Mouse (Mus musculus): Measurements from ENCODE around the gene Sdc1. TPM values are rescaled to one million over a fixed set of nuclear protein-coding genes. Genes with fewer than 3 reads are reported as not detected.
A peak's percentile ranks its signal among the peaks of the same experiment; 100 is the strongest.

Gene Sdc1
- total and polyA plus RNA-seq, 2 experiments from 2014 or later, result 14.0 to 17.1 TPM

- Histone ChIP-seq H3K4me2 (ENCODE audit: low read depth, low read length) (peak overlapping the region; percentile 22; the same call in 1 of the 2 replicates), H3K36me3 (ENCODE audit: insufficient read depth, low read length) (no peaks in the 10 kb centered on the region), H3K9me3 (ENCODE audit: low read length) (no peaks in the 10 kb centered on the region), H3K9ac (replicated peaks; ENCODE audit: low read length) (no peak overlapping the region), H3K27ac (no peak overlapping the region), H3K4me1 (ENCODE audit: insufficient read depth, low read length) (0 out of 2 replicates have a peak, but pooled peaks cover 5% of the 10 kb centered on the region), H3K4me3 (ENCODE audit: low read length) (no peak overlapping the region), H3K27me3 (ENCODE audit: insufficient read depth, low read length) (no peaks in the 10 kb centered on the region)
- 30% methylated on average over 13 of the region's 13 CpGs for WGBS
- ATAC-seq (peak; percentile 69; the same call in 1 of the 2 replicates), DNase-seq (ENCODE audit: low spot score) (peak; percentile 34)
- no peak for TF ChIP-seq CTCF (IDR thresholded peaks at IDR 0.05; ENCODE audit: low read depth)
Observed at GRCm38 (mm10) chr12:8817467-8818232, 46.5 kb downstream of the Sdc1 start.

GRCm38 (mm10) chr12:8818233-8818672 lies 47.1 kb downstream of the Sdc1 start:
- DNase-seq (ENCODE audit: low spot score) (no peak), ATAC-seq (no peak)
- Histone ChIP-seq H3K27me3 (ENCODE audit: insufficient read depth, low read length) (no peaks in the 10 kb centered on the region), H3K4me3 (ENCODE audit: low read length) (no peak overlapping the region), H3K9ac (replicated peaks; ENCODE audit: low read length) (no peak overlapping the region), H3K27ac (no peak overlapping the region), H3K4me2 (ENCODE audit: low read depth, low read length) (peak overlapping the region; percentile 22; the same call in 1 of the 2 replicates), H3K9me3 (ENCODE audit: low read length) (no peaks in the 10 kb centered on the region), H3K36me3 (ENCODE audit: insufficient read depth, low read length) (no peaks in the 10 kb centered on the region), H3K4me1 (ENCODE audit: insufficient read depth, low read length) (0 out of 2 replicates have a peak, but pooled peaks cover 5% of the 10 kb centered on the region)
- 36% methylated on average over 3 of the region's 3 CpGs for WGBS
- TF ChIP-seq CTCF (IDR thresholded peaks at IDR 0.05; ENCODE audit: low read depth), result no peak

- ATAC-seq, result no peak
- Histone ChIP-seq H3K36me3 (ENCODE audit: insufficient read depth, low read length) (no peaks in the 10 kb centered on the region), H3K9me3 (ENCODE audit: low read length) (no peaks in the 10 kb centered on the region), H3K4me3 (ENCODE audit: low read length) (no peak overlapping the region), H3K4me1 (ENCODE audit: insufficient read depth, low read length) (no peaks in the 10 kb centered on the region), H3K4me2 (ENCODE audit: low read depth, low read length) (no peak overlapping the region), H3K27ac (no peak overlapping the region), H3K9ac (replicated peaks; ENCODE audit: low read length) (no peak overlapping the region), H3K27me3 (ENCODE audit: insufficient read depth, low read length) (no peaks in the 10 kb centered on the region)
- TF ChIP-seq CTCF (IDR thresholded peaks at IDR 0.05; ENCODE audit: low read depth), result no peak
- WGBS, result 81% methylated on average over 7 of the region's 7 CpGs
- DNase-seq (ENCODE audit: low spot score), result no peak
Observed at GRCm38 (mm10) chr12:8824995-8825703, 54.0 kb downstream of the Sdc1 start.

- Histone ChIP-seq H3K27me3 (ENCODE audit: insufficient read depth, low read length) (no peaks in the 10 kb centered on the region), H3K36me3 (ENCODE audit: insufficient read depth, low read length) (no peaks in the 10 kb centered on the region), H3K27ac (no peak overlapping the region), H3K4me1 (ENCODE audit: insufficient read depth, low read length) (no peaks in the 10 kb centered on the region), H3K4me3 (ENCODE audit: low read length) (no peak overlapping the region), H3K9ac (replicated peaks; ENCODE audit: low read length) (no peak overlapping the region), H3K9me3 (ENCODE audit: low read length) (no peaks in the 10 kb centered on the region), H3K4me2 (ENCODE audit: low read depth, low read length) (no peak overlapping the region)
- no peak for TF ChIP-seq CTCF (IDR thresholded peaks at IDR 0.05; ENCODE audit: low read depth)
- ATAC-seq (no peak), DNase-seq (ENCODE audit: low spot score) (no peak)
- WGBS, result 91% methylated on average over 9 of the region's 9 CpGs
Observed at GRCm38 (mm10) chr12:8827014-8827715, 56.0 kb downstream of the Sdc1 start.

GRCm38 (mm10) chr12:8829032-8829660 lies 58.0 kb downstream of the Sdc1 start:
- Histone ChIP-seq H3K4me3 (ENCODE audit: low read length) (no peak overlapping the region), H3K4me2 (ENCODE audit: low read depth, low read length) (no peak overlapping the region), H3K9ac (replicated peaks; ENCODE audit: low read length) (no peak overlapping the region), H3K27ac (no peak overlapping the region), H3K9me3 (ENCODE audit: low read length) (no peaks in the 10 kb centered on the region), H3K27me3 (ENCODE audit: insufficient read depth, low read length) (no peaks in the 10 kb centered on the region), H3K4me1 (ENCODE audit: insufficient read depth, low read length) (no peaks in the 10 kb centered on the region), H3K36me3 (ENCODE audit: insufficient read depth, low read length) (no peaks in the 10 kb centered on the region)
- ATAC-seq (no peak), DNase-seq (ENCODE audit: low spot score) (no peak)
- 79% methylated on average over 13 of the region's 13 CpGs for WGBS
- no peak for TF ChIP-seq CTCF (IDR thresholded peaks at IDR 0.05; ENCODE audit: low read depth)

GRCm38 (mm10) chr12:8829661-8830040 lies 58.5 kb downstream of the Sdc1 start:
- Histone ChIP-seq H3K27ac (no peak overlapping the region), H3K4me2 (ENCODE audit: low read depth, low read length) (no peak overlapping the region), H3K9ac (replicated peaks; ENCODE audit: low read length) (no peak overlapping the region), H3K27me3 (ENCODE audit: insufficient read depth, low read length) (no peaks in the 10 kb centered on the region), H3K4me1 (ENCODE audit: insufficient read depth, low read length) (no peaks in the 10 kb centered on the region), H3K4me3 (ENCODE audit: low read length) (no peak overlapping the region), H3K9me3 (ENCODE audit: low read length) (no peaks in the 10 kb centered on the region), H3K36me3 (ENCODE audit: insufficient read depth, low read length) (no peaks in the 10 kb centered on the region)
- WGBS, result 94% methylated on average over 5 of the region's 5 CpGs
- TF ChIP-seq CTCF (IDR thresholded peaks at IDR 0.05; ENCODE audit: low read depth), result no peak
- no peak for DNase-seq (ENCODE audit: low spot score)
- no peak for ATAC-seq

Measured in hindbrain, postnatal 0 days (tissue).